Comparison of ENCODE assay signal across 19 mouse cellular contexts in genomic region chr16:91940726-91941125, GRCm38 (mm10).
DNase-seq lines count a peak whose midpoint lies in the region; ATAC-seq and TF ChIP-seq lines count a peak whose summit lies in the region.
"Had no signal": no experiment of that assay in that cellular context is flagged by ENCODE, and none has a peak within 500 bp of the region (broad histone marks: within the 10 kb centered on the region; RNA-seq: fewer than 3 reads in every experiment).

No protein-coding gene starts in this region.

- no peak for TF ChIP-seq EP300 in lung, postnatal 0 days (IDR thresholded peaks at IDR 0.05)

- no peak for TF ChIP-seq CTCF in kidney, adult 2 months (conservative IDR thresholded peaks at IDR 0.05; ENCODE audit: insufficient read depth, insufficient read length, low read depth, low read length)
- TF ChIP-seq CTCF in lung, postnatal 0 days (IDR thresholded peaks at IDR 0.05), result peak; percentile 45

- no peak overlapping the region for H3K9ac ChIP-seq in kidney, embryonic 14.5 days (ENCODE audit: low read depth, low read length)
- no peak overlapping the region for H3K9ac ChIP-seq in lung, postnatal 0 days (replicated peaks; ENCODE audit: low read depth)
- H3K9ac ChIP-seq: forebrain, postnatal 0 days; heart, embryonic 15.5 days; neural tube, embryonic 13.5 days had no signal

- H3K27ac ChIP-seq in kidney, adult 2 months (ENCODE audit: insufficient read depth, low read depth, low read length), result peak overlapping the region; percentile 87
- H3K27ac ChIP-seq in kidney, embryonic 14.5 days (ENCODE audit: low read depth, low read length), result no peak overlapping the region
- no peak overlapping the region for H3K27ac ChIP-seq in lung, postnatal 0 days (ENCODE audit: low read length)
- H3K27ac ChIP-seq: heart, embryonic 15.5 days; hindbrain, postnatal 0 days; neural tube, embryonic 13.5 days had no signal

- no peaks in the 10 kb centered on the region for H3K9me3 ChIP-seq in kidney, embryonic 14.5 days (ENCODE audit: control insufficient read depth, low read length)
- no peaks in the 10 kb centered on the region for H3K9me3 ChIP-seq in lung, postnatal 0 days (ENCODE audit: low read length)
- H3K9me3 ChIP-seq: heart, embryonic 15.5 days; neural tube, embryonic 13.5 days had no signal

- no peak for TF ChIP-seq POLR2A in kidney, adult 2 months (IDR thresholded peaks at IDR 0.05; ENCODE audit: low read depth, low read length)

- peak; percentile 59 for DNase-seq in cerebellum, postnatal 10 days
- no peak for DNase-seq in cerebellum, postnatal 4 days (ENCODE audit: low spot score in 2 of 2)
- DNase-seq in kidney, adult 2 months, result peak; percentile 60
- peak; percentile 68 to 71 for DNase-seq in kidney, postnatal 25 days
- peak; percentile 75 for DNase-seq in lung, postnatal 0 days (ENCODE audit: low spot score)
- no peak for DNase-seq in left cerebral cortex, postnatal 10 days (ENCODE audit: extremely low spot score in 1 of 2, low spot score in 2 of 2)
- DNase-seq in adipocyte (ENCODE audit: low spot score), result no peak
- DNase-seq: cerebellum, adult 9-11 months; embryo, embryonic 11 days; forebrain, postnatal 0 days; right cerebral cortex, postnatal 14 days; thymus, postnatal 14 days had no signal

- no peaks in the 10 kb centered on the region for H3K36me3 ChIP-seq in kidney, adult 2 months (ENCODE audit: control insufficient read depth, insufficient read depth, low read length)
- H3K36me3 ChIP-seq in kidney, embryonic 14.5 days (ENCODE audit: control insufficient read depth, insufficient read depth, low read length), result no peaks in the 10 kb centered on the region
- H3K36me3 ChIP-seq in lung, postnatal 0 days (ENCODE audit: insufficient read depth, low read length), result no peaks in the 10 kb centered on the region
- H3K36me3 ChIP-seq: G1E; heart, embryonic 15.5 days; neural tube, embryonic 13.5 days had no signal

- H3K4me2 ChIP-seq in kidney, embryonic 14.5 days (replicated peaks; ENCODE audit: low read depth, low read length), result no peak overlapping the region
- no peak overlapping the region for H3K4me2 ChIP-seq in lung, postnatal 0 days (replicated peaks; ENCODE audit: low read depth, low read length)
- H3K4me2 ChIP-seq: heart, embryonic 15.5 days; neural tube, embryonic 13.5 days had no signal

- intact Hi-C loops in left cerebral cortex, postnatal 10 days (cut with DNase I), result no loop called here

- H3K27me3 ChIP-seq in kidney, adult 2 months (replicated peaks; ENCODE audit: control insufficient read depth, insufficient read depth, low read length), result no peaks in the 10 kb centered on the region
- no peaks in the 10 kb centered on the region for H3K27me3 ChIP-seq in kidney, embryonic 14.5 days (ENCODE audit: control insufficient read depth, insufficient read depth, low read length)
- 0 out of 2 replicates have a peak, but pooled peaks cover 3% of the 10 kb centered on the region for H3K27me3 ChIP-seq in lung, postnatal 0 days (replicated peaks; ENCODE audit: insufficient read depth, low read length)
- H3K27me3 ChIP-seq: heart, embryonic 15.5 days; neural tube, embryonic 13.5 days had no signal

- no peak for ATAC-seq in kidney, embryonic 14.5 days (ENCODE audit: low FRiP score, low TSS enrichment)
- ATAC-seq in lung, postnatal 0 days, result peak; percentile 29
- ATAC-seq: CD4-positive, CD25-positive, alpha-beta regulatory T cell, adult 4 months; forebrain, postnatal 0 days; hindbrain, postnatal 0 days had no signal

- no peaks in the 10 kb centered on the region for H3K4me1 ChIP-seq in kidney, adult 2 months (ENCODE audit: control insufficient read depth, insufficient read depth, low read length)
- H3K4me1 ChIP-seq in kidney, embryonic 14.5 days (ENCODE audit: control insufficient read depth, insufficient read depth, low read length), result no peaks in the 10 kb centered on the region
- no peaks in the 10 kb centered on the region for H3K4me1 ChIP-seq in lung, postnatal 0 days (ENCODE audit: insufficient read depth, low read depth, low read length)
- H3K4me1 ChIP-seq: heart, embryonic 15.5 days; megakaryocyte, embryonic 14.5 days; neural tube, embryonic 13.5 days had no signal

- 53% methylated on average over 6 of the region's 6 CpGs for WGBS in kidney, adult 2 months
- WGBS in kidney, embryonic 14.5 days, result 69% methylated on average over 6 of the region's 6 CpGs
- WGBS in lung, postnatal 0 days, result 45% methylated on average over 6 of the region's 6 CpGs

- peak overlapping the region; percentile 1 for H3K4me3 ChIP-seq in kidney, adult 2 months (ENCODE audit: insufficient read depth, low read depth, low read length)
- H3K4me3 ChIP-seq in kidney, embryonic 14.5 days (ENCODE audit: low read length), result no peak overlapping the region
- H3K4me3 ChIP-seq in lung, postnatal 0 days (ENCODE audit: low read depth, low read length), result no peak overlapping the region
- H3K4me3 ChIP-seq: heart, embryonic 15.5 days; megakaryocyte, embryonic 14.5 days; neural tube, embryonic 13.5 days had no signal

Comparison
In these comparisons a context has a peak if more than half of its experiments do, and no peak if none do; other contexts are left out.
1. DNase-seq: peak in cerebellum, postnatal 10 days (2 of 2), kidney, adult 2 months (single experiment), kidney, postnatal 25 days (2 of 2) and lung, postnatal 0 days (single experiment); none in cerebellum, postnatal 4 days (0 of 2), left cerebral cortex, postnatal 10 days (0 of 2) and adipocyte (single experiment).